Mouse (Mus musculus) cerebellum, adult 2 months (tissue): ENCODE data around the gene Kcnf1. TPM values are rescaled to one million over a fixed set of nuclear protein-coding genes. Genes with fewer than 3 reads are reported as not detected.

Experiments
- DNase-seq, 2 experiments: peaks; one replicate each; pipeline ENCODE4 v3.0.0; 2021
- H3K27ac ChIP-seq: fragments of 200-500 bp; 2 replicates; pipeline ENCODE4 v1.5.1; 2012; ENCODE audit warnings: low read length, control low read depth, inconsistent platforms; ENCODE audit not compliant: insufficient read depth
- H3K27me3 ChIP-seq: fragments of 200-500 bp; 2 replicates; pipeline ENCODE4 v1.6.1; 2012; ENCODE audit warnings: inconsistent platforms, mild to moderate bottlenecking, low read length, moderate library complexity; ENCODE audit not compliant: control insufficient read depth, insufficient read depth
- H3K4me1 ChIP-seq: fragments of 200-500 bp; 2 replicates; pipeline ENCODE4 v1.6.1; 2011; ENCODE audit warnings: low read length; ENCODE audit not compliant: control insufficient read depth, insufficient read depth
- H3K4me3 ChIP-seq: fragments of 200-500 bp; replicated peaks from 2 replicates; pipeline ENCODE3; 2011; ENCODE audit warnings: mild to moderate bottlenecking, low read depth, low read length, control low read depth; ENCODE audit not compliant: insufficient read depth
- CTCF ChIP-seq: fragments of 200-500 bp; IDR thresholded peaks from 2 replicates; pipeline ENCODE4 v1.5.1; 2011; ENCODE audit warnings: low read depth, mild to moderate bottlenecking, control low read depth, low read length, moderate library complexity, borderline replicate concordance; ENCODE audit not compliant: insufficient read depth
- POLR2A ChIP-seq: fragments of 200-500 bp; IDR thresholded peaks from 2 replicates; pipeline ENCODE4 v1.6.1; 2011; ENCODE audit warnings: low read length, control low read depth, borderline replicate concordance; ENCODE audit not compliant: insufficient read depth
- WGBS: fragments of 180-500 bp; shearing (Covaris S2); methylation state at CpG from one replicate; pipeline ENCODE4 v1.1.7; 2018; 5-methylcytosine and 5-hydroxymethylcytosine counted together
- polyA plus RNA-seq: library from polyadenylated mRNA; depleted of rRNA; stranded (reverse); fragments of >200 nt; gene quantifications from 2 replicates; pipeline ENCODE4 v1.2.3, GENCODE M21; 2012

Gene Kcnf1
- polyA plus RNA-seq, 1 experiment: 1.7 TPM

GRCm38 (mm10) chr12:17202492-17203322 lies 26.0 kb upstream of the Kcnf1 start:
- no peak for DNase-seq
- no peaks in the 10 kb centered on the region; the same call in 1 of the 2 replicates for H3K27me3 ChIP-seq
- WGBS: 69% methylated on average over 13 of the region's 13 CpGs
- TF ChIP-seq POLR2A (no peak), CTCF (no peak)
- no peak overlapping the region for H3K4me3 ChIP-seq
- H3K4me1 ChIP-seq: no peaks in the 10 kb centered on the region
- H3K27ac ChIP-seq: no peak overlapping the region

DNA sequence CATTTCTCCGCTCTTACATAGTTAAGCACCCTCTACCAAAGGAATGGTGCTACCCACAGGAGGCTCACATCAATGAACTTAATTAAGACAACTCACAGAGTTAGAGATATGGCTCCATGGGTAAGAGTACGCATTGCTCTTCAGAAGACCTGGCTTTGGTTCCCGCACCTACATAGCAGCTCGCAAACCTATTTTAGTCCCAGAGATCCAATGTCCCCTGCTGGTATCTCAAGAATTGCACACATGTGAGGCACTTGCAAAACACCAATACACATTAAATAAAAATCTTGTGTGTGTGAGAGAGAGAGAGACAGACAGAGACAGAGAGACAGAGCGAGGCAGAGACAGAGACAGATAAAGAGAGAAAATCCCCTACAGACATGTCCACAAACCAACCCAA lies 21.9 kb upstream of the Kcnf1 start:
- H3K4me3 ChIP-seq: no peak overlapping the region
- WGBS: 92% methylated on average over 5 of the region's 5 CpGs

GRCm38 (mm10) chr12:17194140-17194539 lies 17.5 kb upstream of the Kcnf1 start:
- 91% methylated on average over 6 of the region's 6 CpGs for WGBS
- Histone ChIP-seq H3K4me1 (no peaks in the 10 kb centered on the region), H3K4me3 (no peak overlapping the region), H3K27me3 (no peaks in the 10 kb centered on the region), H3K27ac (no peak overlapping the region)
- TF ChIP-seq CTCF (no peak), POLR2A (no peak)
- no peak for DNase-seq

More for the DNA sequence above, 21.9 kb upstream of the Kcnf1 start:
- Histone ChIP-seq H3K27ac (no peak overlapping the region), H3K4me1 (no peaks in the 10 kb centered on the region), H3K27me3 (no peaks in the 10 kb centered on the region; the same call in 1 of the 2 replicates)
- no peak for TF ChIP-seq CTCF
- TF ChIP-seq POLR2A: no peak
- no peak for DNase-seq

GRCm38 (mm10) chr12:17193311-17193710 lies 16.6 kb upstream of the Kcnf1 start:
- Histone ChIP-seq H3K4me1 (no peaks in the 10 kb centered on the region), H3K4me3 (no peak overlapping the region), H3K27ac (no peak overlapping the region), H3K27me3 (no peaks in the 10 kb centered on the region)
- TF ChIP-seq CTCF: no peak
- no peak for TF ChIP-seq POLR2A
- no peak for DNase-seq
- WGBS: 89% methylated on average over 1 of the region's 1 CpGs

DNA sequence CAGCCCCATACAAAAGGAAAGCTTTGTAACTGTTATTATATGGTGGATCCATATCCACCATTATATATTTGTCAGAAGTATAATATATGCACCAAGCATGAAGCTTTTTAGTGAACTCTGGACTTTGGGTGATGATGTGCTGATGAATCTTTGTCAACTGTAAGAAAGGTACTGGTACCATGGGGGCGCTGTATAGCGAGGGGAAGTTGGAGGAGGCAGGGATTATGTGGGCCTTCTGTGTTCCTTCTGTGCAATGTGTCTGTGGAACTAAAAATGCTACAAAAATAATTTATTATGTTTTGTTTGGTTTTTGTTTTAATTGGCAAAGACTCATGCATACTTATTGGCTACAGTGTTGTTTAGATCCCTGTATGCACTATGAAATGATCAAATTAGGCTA lies 16.2 kb upstream of the Kcnf1 start:
- no peak for DNase-seq
- no peaks in the 10 kb centered on the region for H3K27me3 ChIP-seq
- no peak for TF ChIP-seq CTCF
- no peak for TF ChIP-seq POLR2A
- WGBS: 92% methylated on average over 2 of the region's 2 CpGs
- no peak overlapping the region for H3K27ac ChIP-seq
- no peaks in the 10 kb centered on the region for H3K4me1 ChIP-seq
- H3K4me3 ChIP-seq: no peak overlapping the region

- 30% methylated on average over 7 of the region's 7 CpGs for WGBS
- no peak overlapping the region for H3K4me3 ChIP-seq
- no peak for DNase-seq
- TF ChIP-seq CTCF (no peak), POLR2A (no peak)
- H3K4me1 ChIP-seq: no peaks in the 10 kb centered on the region
- H3K27me3 ChIP-seq: no peaks in the 10 kb centered on the region
- no peak overlapping the region for H3K27ac ChIP-seq
Observed at GRCm38 (mm10) chr12:17184303-17184775, 7.7 kb upstream of the Kcnf1 start.

DNA sequence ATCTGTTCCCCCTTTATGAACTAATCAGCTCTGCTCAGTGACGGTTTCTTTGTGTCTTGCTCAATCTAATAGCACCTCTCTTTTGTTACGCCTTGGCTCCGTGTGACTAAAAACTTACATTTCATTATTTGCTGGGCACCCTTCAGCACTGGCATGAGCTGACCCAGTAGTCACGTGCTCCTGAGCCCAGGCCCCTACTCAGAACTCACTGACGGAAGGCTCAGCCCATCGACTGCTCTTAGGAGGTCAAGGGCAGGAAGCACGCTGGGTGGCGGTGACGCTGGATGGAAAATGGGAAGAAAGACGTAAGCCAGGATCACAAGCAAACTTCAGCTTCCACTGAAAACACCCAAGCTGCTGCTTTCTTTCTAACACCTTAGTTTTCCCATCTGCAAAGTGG lies 7.1 kb upstream of the Kcnf1 start:
- DNase-seq: no peak
- Histone ChIP-seq H3K27me3 (no peaks in the 10 kb centered on the region), H3K4me1 (no peaks in the 10 kb centered on the region), H3K27ac (no peak overlapping the region), H3K4me3 (no peak overlapping the region)
- TF ChIP-seq POLR2A (no peak), CTCF (no peak)
- 48% methylated on average over 10 of the region's 10 CpGs for WGBS
